Mouse (Mus musculus) kidney, embryonic 15.5 days (tissue): ENCODE results near the gene Col6a3. TPM values are rescaled to one million over a fixed set of nuclear protein-coding genes. Genes with fewer than 3 reads are reported as not detected.

ENCODE experiments used
- ATAC-seq: fragments of 200-750 bp; cut with Nextera tagmentation; replicated peaks from 2 replicates; pipeline ENCODE4 v1.8.0; 2017; ENCODE audit warnings: moderate TSS enrichment; ENCODE audit not compliant: low FRiP score
- H3K27ac ChIP-seq: fragments of 300-500 bp; sonication (generic); 2 replicates; pipeline ENCODE4 v1.5.1; 2015; ENCODE audit warnings: mild to moderate bottlenecking, inconsistent platforms
- H3K27me3 ChIP-seq: fragments of 300-500 bp; sonication (generic); 2 replicates; pipeline ENCODE4 v1.6.1; 2015; ENCODE audit warnings: inconsistent platforms
- H3K36me3 ChIP-seq: fragments of 300-500 bp; sonication (generic); 2 replicates; pipeline ENCODE4 v1.6.1; 2015; ENCODE audit warnings: inconsistent platforms
- H3K4me1 ChIP-seq: fragments of 300-500 bp; sonication (generic); 2 replicates; pipeline ENCODE4 v1.6.1; 2015; ENCODE audit warnings: inconsistent platforms
- H3K4me2 ChIP-seq: fragments of 300-500 bp; sonication (generic); 2 replicates; pipeline ENCODE4 v1.6.1; 2015; ENCODE audit warnings: moderate library complexity, mild to moderate bottlenecking, inconsistent platforms
- H3K4me3 ChIP-seq: fragments of 300-500 bp; sonication (generic); replicated peaks from 2 replicates; pipeline ENCODE4 v1.5.1; 2015; ENCODE audit warnings: mild to moderate bottlenecking, inconsistent platforms
- H3K9ac ChIP-seq: fragments of 300-500 bp; sonication (generic); 2 replicates; pipeline ENCODE4 v1.6.1; 2015; ENCODE audit warnings: mild to moderate bottlenecking, inconsistent platforms
- H3K9me3 ChIP-seq: fragments of 300-500 bp; sonication (generic); replicated peaks from 2 replicates; pipeline ENCODE4 v1.6.1; 2016; ENCODE audit warnings: inconsistent platforms
- WGBS: fragments of 180-500 bp; shearing (Covaris S2); methylation state at CpG from one replicate; pipeline ENCODE4 v1.1.7; 2015; ENCODE audit warnings: mixed read lengths; 5-methylcytosine and 5-hydroxymethylcytosine counted together
- polyA plus RNA-seq: library from polyadenylated mRNA; unstranded; fragments of >200 nt; fragmentation: Nextera tagmentation; extraction: Ambion mirVana; gene quantifications from 2 replicates; pipeline ENCODE4 v1.2.1, GENCODE M21; 2015

Col6a3 gene
- polyA plus RNA-seq, 1 experiment from 2014 or later: 39.0 TPM

- Histone ChIP-seq H3K27me3 (no peaks in the 10 kb centered on the region), H3K9me3 (no peaks in the 10 kb centered on the region), H3K4me1 (no peaks in the 10 kb centered on the region; the same call in none of the 2 replicates), H3K4me3 (no peak overlapping the region), H3K36me3 (no peaks in the 10 kb centered on the region), H3K27ac (peak overlapping the region; percentile 27; the same call in 1 of the 2 replicates), H3K4me2 (no peak overlapping the region), H3K9ac (no peak overlapping the region)
- WGBS: 63% methylated on average over 6 of the region's 6 CpGs
- ATAC-seq: no peak; the same call in 1 of the 2 replicates
These were observed 124.8 kb downstream of the Col6a3 start for GRCm38 (mm10) chr1:90718826-90719550.

GRCm38 (mm10) chr1:90716258-90716657, 127.5 kb downstream of the Col6a3 start:
- H3K9me3 ChIP-seq: no peaks in the 10 kb centered on the region
- ATAC-seq: no peak
- WGBS: 65% methylated on average over 2 of the region's 2 CpGs
- H3K4me1 ChIP-seq: no peaks in the 10 kb centered on the region; the same call in none of the 2 replicates
- no peaks in the 10 kb centered on the region for H3K27me3 ChIP-seq
- H3K36me3 ChIP-seq: no peaks in the 10 kb centered on the region
- no peak overlapping the region for H3K27ac ChIP-seq
- H3K9ac ChIP-seq: no peak overlapping the region
- H3K4me3 ChIP-seq: no peak overlapping the region
- no peak overlapping the region for H3K4me2 ChIP-seq

Other genes starting within 250 kb of the Col6a3 start
- 146 and 155 TPM in 2 replicates for gene Cops8, start 241.0 kb downstream of the Col6a3 start, polyA plus RNA-seq
- gene Mlph, start 71.1 kb upstream of the Col6a3 start, polyA plus RNA-seq: 0.38 and 0.48 TPM in 2 replicates
- not detected in 2 replicates for gene Prlh, start 109.1 kb upstream of the Col6a3 start, polyA plus RNA-seq
- gene Rab17, start 125.7 kb upstream of the Col6a3 start, polyA plus RNA-seq: 8.3 and 9.6 TPM in 2 replicates
- gene Lrrfip1, start 154.8 kb upstream of the Col6a3 start, polyA plus RNA-seq: 42.6 and 43.9 TPM in 2 replicates